Mouse (Mus musculus): Measurements from ENCODE around the gene Lmo2. TPM values are rescaled to one million over a fixed set of nuclear protein-coding genes. Genes with fewer than 3 reads are reported as not detected.
A peak's percentile ranks its signal among the peaks of the same experiment; 100 is the strongest.

Lmo2 gene
- total and polyA plus RNA-seq, 3 experiments = 19.5 to 25.3 (median 19.8) TPM

GRCm38 (mm10) chr2:103931511-103931911 lies 26.3 kb upstream of the Lmo2 start:
- Histone ChIP-seq H3K79me2 (replicated peaks; ENCODE audit: control insufficient read depth, insufficient read depth, low read length) (no peaks in the 10 kb centered on the region), H3K27ac (peak overlapping the region; percentile 15; the same call in 1 of the 2 replicates), H3K9ac (ENCODE audit: low read depth, low read length) (no peak overlapping the region), H3K4me1 (ENCODE audit: control insufficient read depth, insufficient read depth, low read length) (peaks cover 10% of the 10 kb centered on the region), H3K4me3 (no peak overlapping the region), H3K27me3 (ENCODE audit: control insufficient read depth, insufficient read depth, low read length) (no peaks in the 10 kb centered on the region), H3K36me3 (ENCODE audit: control insufficient read depth, insufficient read depth, low read length) (no peaks in the 10 kb centered on the region)
- TF ChIP-seq POLR2A (IDR thresholded peaks at IDR 0.05; ENCODE audit: insufficient read depth, low read depth, low read length) (no peak), EP300 (IDR thresholded peaks at IDR 0.05; ENCODE audit: insufficient read depth, low read depth, low read length) (no peak), CTCF (IDR thresholded peaks at IDR 0.05) (no peak)
- peak; percentile 56 to 67 for DNase-seq
- intact Hi-C loops (cut with DNase I) = loop anchor here (5.0 kb wide), 1 partner anchor 59 kb away; no protein-coding TSS in a partner anchor
- WGBS = 28% methylated on average over 7 of the region's 7 CpGs

GRCm38 (mm10) chr2:103932025-103932424 lies 25.8 kb upstream of the Lmo2 start:
- TF ChIP-seq POLR2A (IDR thresholded peaks at IDR 0.05; ENCODE audit: insufficient read depth, low read depth, low read length) = no peak
- TF ChIP-seq CTCF (IDR thresholded peaks at IDR 0.05) = no peak
- TF ChIP-seq EP300 (IDR thresholded peaks at IDR 0.05; ENCODE audit: insufficient read depth, low read depth, low read length) = no peak
- peak in 1 of 2 experiments; percentile 33 for DNase-seq
- no peak overlapping the region for H3K27ac ChIP-seq

GRCm38 (mm10) chr2:103932480-103932879 lies 25.3 kb upstream of the Lmo2 start:
- no peak overlapping the region for H3K9ac ChIP-seq (ENCODE audit: low read depth, low read length)
- no peak overlapping the region for H3K27ac ChIP-seq
- TF ChIP-seq EP300 (IDR thresholded peaks at IDR 0.05; ENCODE audit: insufficient read depth, low read depth, low read length) = no peak
- TF ChIP-seq POLR2A (IDR thresholded peaks at IDR 0.05; ENCODE audit: insufficient read depth, low read depth, low read length) = no peak
- no peak for TF ChIP-seq CTCF (IDR thresholded peaks at IDR 0.05)
- H3K79me2 ChIP-seq (replicated peaks; ENCODE audit: control insufficient read depth, insufficient read depth, low read length) = no peaks in the 10 kb centered on the region
- peaks cover 10% of the 10 kb centered on the region for H3K4me1 ChIP-seq (ENCODE audit: control insufficient read depth, insufficient read depth, low read length)
- no peak for DNase-seq
- H3K36me3 ChIP-seq (ENCODE audit: control insufficient read depth, insufficient read depth, low read length) = no peaks in the 10 kb centered on the region
- intact Hi-C loops (cut with DNase I) = loop anchor here (5.0 kb wide), 1 partner anchor 60 kb away; no protein-coding TSS in a partner anchor
- WGBS = 79% methylated on average over 9 of the region's 9 CpGs
- no peaks in the 10 kb centered on the region for H3K27me3 ChIP-seq (ENCODE audit: control insufficient read depth, insufficient read depth, low read length)
- no peak overlapping the region for H3K4me3 ChIP-seq

More at GRCm38 (mm10) chr2:103932025-103932424, 25.8 kb upstream of the Lmo2 start:
- Histone ChIP-seq H3K9ac (ENCODE audit: low read depth, low read length) (no peak overlapping the region), H3K4me1 (ENCODE audit: control insufficient read depth, insufficient read depth, low read length) (peaks cover 10% of the 10 kb centered on the region), H3K4me3 (no peak overlapping the region), H3K79me2 (replicated peaks; ENCODE audit: control insufficient read depth, insufficient read depth, low read length) (no peaks in the 10 kb centered on the region), H3K27me3 (ENCODE audit: control insufficient read depth, insufficient read depth, low read length) (no peaks in the 10 kb centered on the region), H3K36me3 (ENCODE audit: control insufficient read depth, insufficient read depth, low read length) (no peaks in the 10 kb centered on the region)
- WGBS = 43% methylated on average over 2 of the region's 2 CpGs
- intact Hi-C loops (cut with DNase I) = loop anchor here (5.0 kb wide), 1 partner anchor 60 kb away; no protein-coding TSS in a partner anchor

GRCm38 (mm10) chr2:103934270-103934669 lies 23.5 kb upstream of the Lmo2 start:
- Histone ChIP-seq H3K27ac (no peak overlapping the region), H3K27me3 (ENCODE audit: control insufficient read depth, insufficient read depth, low read length) (no peaks in the 10 kb centered on the region), H3K4me3 (no peak overlapping the region), H3K79me2 (replicated peaks; ENCODE audit: control insufficient read depth, insufficient read depth, low read length) (no peaks in the 10 kb centered on the region), H3K9ac (ENCODE audit: low read depth, low read length) (no peak overlapping the region), H3K36me3 (ENCODE audit: control insufficient read depth, insufficient read depth, low read length) (no peaks in the 10 kb centered on the region), H3K4me1 (ENCODE audit: control insufficient read depth, insufficient read depth, low read length) (peaks cover 10% of the 10 kb centered on the region)
- no peak for TF ChIP-seq EP300 (IDR thresholded peaks at IDR 0.05; ENCODE audit: insufficient read depth, low read depth, low read length)
- TF ChIP-seq CTCF (IDR thresholded peaks at IDR 0.05) = no peak
- no peak for TF ChIP-seq POLR2A (IDR thresholded peaks at IDR 0.05; ENCODE audit: insufficient read depth, low read depth, low read length)
- intact Hi-C loops (cut with DNase I) = loop anchor here (5.0 kb wide), 1 partner anchor 62 kb away; no protein-coding TSS in a partner anchor
- 89% methylated on average over 7 of the region's 7 CpGs for WGBS
- DNase-seq = no peak

GRCm38 (mm10) chr2:103934670-103935069 lies 23.1 kb upstream of the Lmo2 start:
- H3K79me2 ChIP-seq (replicated peaks; ENCODE audit: control insufficient read depth, insufficient read depth, low read length) = no peaks in the 10 kb centered on the region
- no peaks in the 10 kb centered on the region for H3K36me3 ChIP-seq (ENCODE audit: control insufficient read depth, insufficient read depth, low read length)
- 72% methylated on average over 3 of the region's 3 CpGs for WGBS
- no peaks in the 10 kb centered on the region for H3K27me3 ChIP-seq (ENCODE audit: control insufficient read depth, insufficient read depth, low read length)
- TF ChIP-seq POLR2A (IDR thresholded peaks at IDR 0.05; ENCODE audit: insufficient read depth, low read depth, low read length) (no peak), EP300 (IDR thresholded peaks at IDR 0.05; ENCODE audit: insufficient read depth, low read depth, low read length) (no peak), CTCF (IDR thresholded peaks at IDR 0.05) (no peak)
- H3K27ac ChIP-seq = no peak overlapping the region
- H3K4me3 ChIP-seq = no peak overlapping the region
- H3K9ac ChIP-seq (ENCODE audit: low read depth, low read length) = no peak overlapping the region
- H3K4me1 ChIP-seq (ENCODE audit: control insufficient read depth, insufficient read depth, low read length) = peaks cover 10% of the 10 kb centered on the region
- DNase-seq = no peak
- intact Hi-C loops (cut with DNase I) = loop anchor here (5.0 kb wide), 1 partner anchor 62 kb away; no protein-coding TSS in a partner anchor

GRCm38 (mm10) chr2:103935691-103936435 lies 21.9 kb upstream of the Lmo2 start:
- whole genome bisulfite sequencing = 61% methylated on average over 10 of the region's 10 CpGs
- DNase-seq = no peak
- TF ChIP-seq CTCF (IDR thresholded peaks at IDR 0.05) (no peak), EP300 (IDR thresholded peaks at IDR 0.05; ENCODE audit: insufficient read depth, low read depth, low read length) (no peak), POLR2A (IDR thresholded peaks at IDR 0.05; ENCODE audit: insufficient read depth, low read depth, low read length) (no peak)
- no peaks in the 10 kb centered on the region for H3K36me3 ChIP-seq (ENCODE audit: control insufficient read depth, insufficient read depth, low read length)
- no peaks in the 10 kb centered on the region for H3K27me3 ChIP-seq (ENCODE audit: control insufficient read depth, insufficient read depth, low read length)
- H3K4me1 ChIP-seq (ENCODE audit: control insufficient read depth, insufficient read depth, low read length) = peaks cover 4% of the 10 kb centered on the region
- H3K79me2 ChIP-seq (replicated peaks; ENCODE audit: control insufficient read depth, insufficient read depth, low read length) = no peaks in the 10 kb centered on the region
- intact Hi-C loops (cut with DNase I) = no loop called here
- no peak overlapping the region for H3K9ac ChIP-seq (ENCODE audit: low read depth, low read length)
- H3K4me3 ChIP-seq = no peak overlapping the region
- no peak overlapping the region for H3K27ac ChIP-seq

Measured in heart, adult 2 months (tissue).